In the genomic region with DNA sequence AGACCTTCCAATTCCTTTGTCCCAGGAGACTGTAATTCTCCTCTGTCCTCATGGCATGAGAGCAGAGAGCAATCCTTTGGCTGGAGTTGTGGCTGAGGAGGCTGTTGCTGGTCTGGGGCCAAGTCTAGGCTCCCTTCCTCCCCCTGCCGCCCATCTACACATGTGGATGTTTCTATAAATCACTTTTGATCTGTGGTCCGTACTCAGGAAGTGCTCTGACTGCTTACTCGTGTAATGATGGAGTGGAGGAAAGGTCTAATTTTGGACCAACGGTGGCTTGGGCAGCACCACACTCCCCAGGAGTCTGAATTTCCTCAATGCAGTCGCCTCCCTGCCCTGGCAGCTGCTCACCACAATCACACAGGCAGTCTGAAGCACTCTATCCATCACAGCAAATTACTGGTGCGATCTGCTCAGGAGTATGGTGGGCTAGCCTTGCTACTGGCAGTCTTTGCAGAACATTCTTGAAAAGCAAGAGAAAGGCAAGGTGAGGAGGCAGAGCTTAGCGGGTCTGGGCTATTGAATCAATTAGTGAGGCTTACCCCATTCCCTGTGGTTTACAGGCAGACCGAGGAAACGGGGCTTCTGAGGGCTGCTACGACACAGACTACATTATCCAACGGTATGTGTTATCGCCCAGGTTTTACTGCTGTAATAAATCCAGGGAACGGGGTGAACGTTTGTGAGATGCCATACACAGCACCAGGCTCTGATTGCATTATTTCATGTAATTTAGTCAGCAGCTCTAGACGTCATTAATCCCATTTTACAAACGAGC, we compare ENCODE assay signal across 11 mouse cellular contexts.
DNase-seq lines count a peak whose midpoint lies in the region; ATAC-seq and TF ChIP-seq lines count a peak whose summit lies in the region.
"Had no signal": no experiment of that assay in that cellular context is flagged by ENCODE, and none has a peak within 500 bp of the region (broad histone marks: within the 10 kb centered on the region; RNA-seq: fewer than 3 reads in every experiment).

No protein-coding gene starts in this region.

- intact Hi-C loops in left cerebral cortex, postnatal 10 days (cut with DNase I) = no loop called here
- intact Hi-C loops in left cerebral cortex, postnatal 25 days (cut with DNase I) = no loop called here

- no peaks in the 10 kb centered on the region for H3K27me3 ChIP-seq in lung, embryonic 15.5 days

- TF ChIP-seq POLR2A in embryonic fibroblast, embryonic 13.5 days (IDR thresholded peaks at IDR 0.05; ENCODE audit: low read depth, low read length) = no peak

- H3K36me3 ChIP-seq in lung, embryonic 15.5 days = no peaks in the 10 kb centered on the region
- H3K36me3 ChIP-seq: liver, embryonic 13.5 days had no signal

- WGBS in lung, embryonic 15.5 days = 46% methylated on average over 16 of the region's 16 CpGs

- no peak overlapping the region for H3K9ac ChIP-seq in lung, embryonic 15.5 days
- H3K9ac ChIP-seq: liver, embryonic 13.5 days had no signal

- no peak for TF ChIP-seq CTCF in embryonic fibroblast, embryonic 13.5 days (IDR thresholded peaks at IDR 0.05; ENCODE audit: borderline replicate concordance, insufficient read depth, low read length)

- peak; percentile 39; the same call in 1 of the 2 replicates for ATAC-seq in lung, embryonic 15.5 days (ENCODE audit: borderline replicate concordance, extremely low read depth, low FRiP score, low TSS enrichment)
- ATAC-seq in megakaryocyte-erythroid progenitor cell, adult 5-6 weeks (replicated peaks; ENCODE audit: low FRiP score, low TSS enrichment, poor library complexity, severe bottlenecking) = peak; percentile 28; the same call in 1 of the 2 replicates

- H3K9me3 ChIP-seq in lung, embryonic 15.5 days = no peaks in the 10 kb centered on the region
- H3K9me3 ChIP-seq: liver, embryonic 13.5 days had no signal

- H3K4me3 ChIP-seq in lung, embryonic 15.5 days = no peak overlapping the region
- H3K4me3 ChIP-seq in embryonic fibroblast, embryonic 13.5 days (ENCODE audit: insufficient read depth, low read length) = no peak overlapping the region
- H3K4me3 ChIP-seq: erythroblast, embryonic 14.5 days; liver, embryonic 13.5 days had no signal

- H3K4me2 ChIP-seq in lung, embryonic 15.5 days = no peak overlapping the region
- H3K4me2 ChIP-seq: liver, embryonic 13.5 days had no signal

- H3K4me1 ChIP-seq in lung, embryonic 15.5 days = peaks cover 10% of the 10 kb centered on the region
- peaks cover 11% of the 10 kb centered on the region for H3K4me1 ChIP-seq in embryonic fibroblast, embryonic 13.5 days (ENCODE audit: control insufficient read depth, insufficient read depth, low read length)
- H3K4me1 ChIP-seq: liver, embryonic 13.5 days had no signal

- no peak overlapping the region for H3K27ac ChIP-seq in lung, embryonic 15.5 days
- H3K27ac ChIP-seq in embryonic fibroblast, embryonic 13.5 days (ENCODE audit: insufficient read depth, low read length) = peak overlapping the region; percentile 16; the same call in 1 of the 2 replicates
- H3K27ac ChIP-seq: liver, embryonic 13.5 days had no signal

- DNase-seq in gastrocnemius, postnatal 25 days = peak; percentile 7
- DNase-seq in gastrocnemius, adult 8-10 months (ENCODE audit: low spot score in 2 of 2) = no peak
- DNase-seq in lung, postnatal 14 days = no peak
- DNase-seq in left cerebral cortex, postnatal 10 days (ENCODE audit: extremely low spot score in 1 of 2, low spot score in 2 of 2) = no peak
- DNase-seq in left cerebral cortex, postnatal 25 days (ENCODE audit: low spot score in 2 of 2) = no peak
- DNase-seq: liver, embryonic 13.5 days; thymus, adult 2 months had no signal
